Mouse (Mus musculus): ENCODE measurements around the gene Flcn. TPM values are rescaled to one million over a fixed set of nuclear protein-coding genes. Genes with fewer than 3 reads are reported as not detected.

Flcn gene
- total RNA-seq, 1 experiment: 24.6 TPM

DNA sequence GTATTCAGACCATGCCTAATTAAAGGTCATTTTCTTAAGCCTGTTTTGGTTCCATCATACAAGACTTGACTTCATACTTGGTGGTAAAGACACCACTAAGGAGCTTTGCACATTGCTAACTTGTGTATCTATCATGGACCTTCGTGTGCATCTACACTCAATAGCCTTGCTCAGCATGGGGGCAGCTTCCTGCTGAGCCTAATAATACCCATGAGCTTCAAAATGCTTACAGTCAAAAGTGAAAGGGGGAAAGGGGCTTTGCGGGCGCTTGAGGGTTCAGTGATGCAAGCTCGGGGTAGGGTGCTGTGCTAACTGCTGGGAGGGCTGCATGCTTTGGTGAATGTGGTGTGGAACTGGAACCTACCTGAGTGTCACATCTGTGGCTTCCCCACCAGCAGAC, 53.5 kb downstream of the Flcn start:
- no peak for DNase-seq (ENCODE audit: low read depth, low spot score)
- H3K9ac ChIP-seq (ENCODE audit: insufficient read depth, low read depth, low read length, poor library complexity, severe bottlenecking): no peak overlapping the region
- no peaks in the 10 kb centered on the region for H3K4me1 ChIP-seq (ENCODE audit: control insufficient read depth in 2 of 2, insufficient read depth in 2 of 2, low read length in 2 of 2, poor library complexity in 1 of 2)
- H3K27ac ChIP-seq (ENCODE audit: insufficient read depth, low read depth, low read length, poor library complexity, severe bottlenecking): no peak overlapping the region
- no peaks in the 10 kb centered on the region for H3K9me3 ChIP-seq (ENCODE audit: control insufficient read depth, insufficient read depth, low read depth, low read length)
- peaks cover 30% of the 10 kb centered on the region; the same call in 1 of the 2 replicates for H3K36me3 ChIP-seq (ENCODE audit: control insufficient read depth, insufficient read depth, low read length, poor library complexity, severe bottlenecking)
- no peak for TF ChIP-seq ZNF384 (IDR thresholded peaks at IDR 0.05; ENCODE audit: low read depth, low read length)
- no peak for TF ChIP-seq CHD2 (IDR thresholded peaks at IDR 0.05; ENCODE audit: low read depth, low read length)
- TF ChIP-seq ZC3H11A (IDR thresholded peaks at IDR 0.05; ENCODE audit: borderline replicate concordance, low read depth, low read length): no peak
- no peak for TF ChIP-seq MAFK (IDR thresholded peaks at IDR 0.05; ENCODE audit: insufficient read depth, low read depth, low read length)
- TF ChIP-seq HCFC1 (IDR thresholded peaks at IDR 0.05; ENCODE audit: borderline replicate concordance, insufficient read depth, low read length): no peak
- H3K4me3 ChIP-seq (ENCODE audit: insufficient read depth in 1 of 2, low read depth in 1 of 2, low read length in 2 of 2, poor library complexity in 1 of 2, severe bottlenecking in 1 of 2): no peak overlapping the region
- in situ Hi-C loops (cut with MboI; ENCODE audit: low sequenced_read_pairs in 2 of 2, unreplicated experiment in 2 of 2): no loop called here

DNA sequence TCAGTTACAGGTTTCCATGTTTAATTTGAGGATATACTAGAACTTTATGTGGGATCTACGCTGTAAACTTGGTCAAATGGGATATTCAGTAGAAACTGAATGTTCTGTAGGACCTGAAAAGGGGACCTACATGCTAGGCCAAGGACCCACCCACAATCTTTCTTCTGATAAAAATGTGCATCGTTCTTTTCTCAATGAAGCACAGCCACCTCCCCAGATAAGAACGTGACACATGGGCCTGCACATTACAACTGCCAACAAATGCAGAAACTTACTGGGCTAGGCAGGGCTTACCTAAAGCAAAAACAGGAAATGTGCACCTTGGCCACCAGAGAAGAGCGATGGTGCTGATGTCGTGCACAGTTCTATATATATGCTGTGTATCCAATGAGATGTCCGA, 55.3 kb downstream of the Flcn start:
- TF ChIP-seq ZNF384 (IDR thresholded peaks at IDR 0.05; ENCODE audit: low read depth, low read length): no peak
- no peak for TF ChIP-seq MAFK (IDR thresholded peaks at IDR 0.05; ENCODE audit: insufficient read depth, low read depth, low read length)
- TF ChIP-seq CHD2 (IDR thresholded peaks at IDR 0.05; ENCODE audit: low read depth, low read length): no peak
- TF ChIP-seq HCFC1 (IDR thresholded peaks at IDR 0.05; ENCODE audit: borderline replicate concordance, insufficient read depth, low read length): no peak
- no peak for TF ChIP-seq ZC3H11A (IDR thresholded peaks at IDR 0.05; ENCODE audit: borderline replicate concordance, low read depth, low read length)
- Histone ChIP-seq H3K9ac (ENCODE audit: insufficient read depth, low read depth, low read length, poor library complexity, severe bottlenecking) (no peak overlapping the region), H3K36me3 (ENCODE audit: control insufficient read depth, insufficient read depth, low read length, poor library complexity, severe bottlenecking) (peaks cover 29% of the 10 kb centered on the region), H3K4me3 (ENCODE audit: insufficient read depth in 1 of 2, low read depth in 1 of 2, low read length in 2 of 2, poor library complexity in 1 of 2, severe bottlenecking in 1 of 2) (no peak overlapping the region), H3K9me3 (ENCODE audit: control insufficient read depth, insufficient read depth, low read depth, low read length) (no peaks in the 10 kb centered on the region), H3K4me1 (ENCODE audit: control insufficient read depth in 2 of 2, insufficient read depth in 2 of 2, low read length in 2 of 2, poor library complexity in 1 of 2) (no peaks in the 10 kb centered on the region), H3K27ac (ENCODE audit: insufficient read depth, low read depth, low read length, poor library complexity, severe bottlenecking) (no peak overlapping the region)
- no peak for DNase-seq (ENCODE audit: low read depth, low spot score)
- in situ Hi-C loops (cut with MboI; ENCODE audit: low sequenced_read_pairs in 2 of 2, unreplicated experiment in 2 of 2): no loop called here

DNA sequence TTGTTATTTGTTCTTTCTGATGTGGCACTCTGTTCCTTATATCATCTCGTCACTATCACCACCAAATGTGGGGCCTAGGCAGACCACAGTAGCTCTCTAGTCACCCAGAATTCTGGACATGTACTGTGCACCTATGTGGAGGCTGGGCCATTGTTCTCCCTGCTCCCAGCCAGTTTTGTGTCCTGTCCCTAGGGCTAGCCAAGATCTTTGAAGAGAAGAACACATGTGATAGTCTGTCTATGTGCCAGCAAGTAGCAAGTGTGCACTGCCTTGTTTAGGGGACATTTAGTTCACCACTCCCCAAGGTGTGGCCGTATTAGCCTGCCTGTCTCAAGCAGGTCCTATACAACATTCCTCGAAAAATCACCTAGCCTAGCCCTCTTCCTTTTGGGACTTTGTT, 60.8 kb downstream of the Flcn start:
- no peaks in the 10 kb centered on the region for H3K4me1 ChIP-seq (ENCODE audit: control insufficient read depth in 2 of 2, insufficient read depth in 2 of 2, low read length in 2 of 2, poor library complexity in 1 of 2)
- in situ Hi-C loops (cut with MboI; ENCODE audit: low sequenced_read_pairs in 2 of 2, unreplicated experiment in 2 of 2): no loop called here
- DNase-seq (ENCODE audit: low read depth, low spot score): no peak

DNA sequence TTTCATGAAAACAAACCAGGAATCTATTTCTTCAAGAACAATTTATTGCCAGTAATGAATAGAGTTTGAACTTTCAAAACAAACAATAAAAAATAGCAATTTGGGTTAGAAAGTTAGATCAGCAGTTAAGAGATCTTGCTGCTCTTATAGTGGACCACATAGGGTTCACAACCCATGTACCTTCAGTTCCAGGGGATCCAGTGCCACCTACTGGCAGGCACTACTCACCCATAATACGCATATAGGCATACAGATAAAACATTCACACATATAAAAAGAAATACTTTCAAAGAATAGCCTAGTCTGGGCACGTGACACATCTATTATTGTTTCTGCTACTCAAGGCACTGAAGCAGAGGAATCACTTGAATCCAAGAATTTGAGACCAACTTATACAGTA, 63.2 kb downstream of the Flcn start:
- no peak overlapping the region for H3K9ac ChIP-seq (ENCODE audit: insufficient read depth, low read depth, low read length, poor library complexity, severe bottlenecking)
- no peaks in the 10 kb centered on the region for H3K9me3 ChIP-seq (ENCODE audit: control insufficient read depth, insufficient read depth, low read depth, low read length)
- H3K27ac ChIP-seq (ENCODE audit: insufficient read depth, low read depth, low read length, poor library complexity, severe bottlenecking): no peak overlapping the region
- peaks cover 26% of the 10 kb centered on the region for H3K36me3 ChIP-seq (ENCODE audit: control insufficient read depth, insufficient read depth, low read length, poor library complexity, severe bottlenecking)
- no peaks in the 10 kb centered on the region for H3K4me1 ChIP-seq (ENCODE audit: control insufficient read depth in 2 of 2, insufficient read depth in 2 of 2, low read length in 2 of 2, poor library complexity in 1 of 2)
- TF ChIP-seq CHD2 (IDR thresholded peaks at IDR 0.05; ENCODE audit: low read depth, low read length): no peak
- no peak for TF ChIP-seq HCFC1 (IDR thresholded peaks at IDR 0.05; ENCODE audit: borderline replicate concordance, insufficient read depth, low read length)
- TF ChIP-seq ZC3H11A (IDR thresholded peaks at IDR 0.05; ENCODE audit: borderline replicate concordance, low read depth, low read length): no peak
- no peak for TF ChIP-seq MAFK (IDR thresholded peaks at IDR 0.05; ENCODE audit: insufficient read depth, low read depth, low read length)
- no peak for TF ChIP-seq ZNF384 (IDR thresholded peaks at IDR 0.05; ENCODE audit: low read depth, low read length)
- in situ Hi-C loops (cut with MboI; ENCODE audit: low sequenced_read_pairs in 2 of 2, unreplicated experiment in 2 of 2): no loop called here
- no peak for DNase-seq (ENCODE audit: low read depth, low spot score)
- H3K4me3 ChIP-seq (ENCODE audit: insufficient read depth in 1 of 2, low read depth in 1 of 2, low read length in 2 of 2, poor library complexity in 1 of 2, severe bottlenecking in 1 of 2): no peak overlapping the region

More for the DNA sequence above, 60.8 kb downstream of the Flcn start:
- Histone ChIP-seq H3K9me3 (ENCODE audit: control insufficient read depth, insufficient read depth, low read depth, low read length) (no peaks in the 10 kb centered on the region), H3K36me3 (ENCODE audit: control insufficient read depth, insufficient read depth, low read length, poor library complexity, severe bottlenecking) (peaks cover 16% of the 10 kb centered on the region), H3K27ac (ENCODE audit: insufficient read depth, low read depth, low read length, poor library complexity, severe bottlenecking) (no peak overlapping the region), H3K4me3 (ENCODE audit: insufficient read depth in 1 of 2, low read depth in 1 of 2, low read length in 2 of 2, poor library complexity in 1 of 2, severe bottlenecking in 1 of 2) (no peak overlapping the region), H3K9ac (ENCODE audit: insufficient read depth, low read depth, low read length, poor library complexity, severe bottlenecking) (no peak overlapping the region)
- TF ChIP-seq ZNF384 (IDR thresholded peaks at IDR 0.05; ENCODE audit: low read depth, low read length): no peak
- TF ChIP-seq HCFC1 (IDR thresholded peaks at IDR 0.05; ENCODE audit: borderline replicate concordance, insufficient read depth, low read length): no peak
- no peak for TF ChIP-seq ZC3H11A (IDR thresholded peaks at IDR 0.05; ENCODE audit: borderline replicate concordance, low read depth, low read length)
- TF ChIP-seq CHD2 (IDR thresholded peaks at IDR 0.05; ENCODE audit: low read depth, low read length): no peak
- no peak for TF ChIP-seq MAFK (IDR thresholded peaks at IDR 0.05; ENCODE audit: insufficient read depth, low read depth, low read length)

DNA sequence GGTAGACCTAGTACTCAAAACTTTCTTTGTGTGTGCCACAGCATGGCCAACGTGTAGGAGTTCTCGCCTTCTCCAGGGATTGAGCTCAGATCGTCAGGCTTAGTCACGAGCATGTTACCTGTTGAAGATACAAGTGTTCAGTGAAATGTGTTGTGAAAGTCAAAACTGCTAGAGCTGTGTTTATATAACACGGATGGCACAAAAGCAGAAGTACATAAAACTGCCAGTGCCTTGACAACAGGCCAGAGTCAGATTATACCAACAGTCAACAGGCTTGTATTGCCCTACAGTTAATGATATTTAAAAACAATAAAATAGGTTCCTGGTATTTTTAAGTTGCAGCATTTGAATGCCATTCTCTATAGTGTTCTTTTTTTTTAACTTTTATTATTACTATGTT, 64.0 kb downstream of the Flcn start:
- TF ChIP-seq ZNF384 (IDR thresholded peaks at IDR 0.05; ENCODE audit: low read depth, low read length): no peak
- no peak for TF ChIP-seq ZC3H11A (IDR thresholded peaks at IDR 0.05; ENCODE audit: borderline replicate concordance, low read depth, low read length)
- no peak for TF ChIP-seq CHD2 (IDR thresholded peaks at IDR 0.05; ENCODE audit: low read depth, low read length)
- TF ChIP-seq MAFK (IDR thresholded peaks at IDR 0.05; ENCODE audit: insufficient read depth, low read depth, low read length): no peak
- no peak for TF ChIP-seq HCFC1 (IDR thresholded peaks at IDR 0.05; ENCODE audit: borderline replicate concordance, insufficient read depth, low read length)
- Histone ChIP-seq H3K4me1 (ENCODE audit: control insufficient read depth in 2 of 2, insufficient read depth in 2 of 2, low read length in 2 of 2, poor library complexity in 1 of 2) (no peaks in the 10 kb centered on the region), H3K36me3 (ENCODE audit: control insufficient read depth, insufficient read depth, low read length, poor library complexity, severe bottlenecking) (peaks cover 32% of the 10 kb centered on the region), H3K4me3 (ENCODE audit: insufficient read depth in 1 of 2, low read depth in 1 of 2, low read length in 2 of 2, poor library complexity in 1 of 2, severe bottlenecking in 1 of 2) (no peak overlapping the region), H3K9me3 (ENCODE audit: control insufficient read depth, insufficient read depth, low read depth, low read length) (no peaks in the 10 kb centered on the region), H3K9ac (ENCODE audit: insufficient read depth, low read depth, low read length, poor library complexity, severe bottlenecking) (no peak overlapping the region), H3K27ac (ENCODE audit: insufficient read depth, low read depth, low read length, poor library complexity, severe bottlenecking) (no peak overlapping the region)
- DNase-seq (ENCODE audit: low read depth, low spot score): no peak
- in situ Hi-C loops (cut with MboI; ENCODE audit: low sequenced_read_pairs in 2 of 2, unreplicated experiment in 2 of 2): no loop called here

All from ES-E14 (cell line).